Mouse (Mus musculus): ENCODE results near the gene Pex7.

DNA sequence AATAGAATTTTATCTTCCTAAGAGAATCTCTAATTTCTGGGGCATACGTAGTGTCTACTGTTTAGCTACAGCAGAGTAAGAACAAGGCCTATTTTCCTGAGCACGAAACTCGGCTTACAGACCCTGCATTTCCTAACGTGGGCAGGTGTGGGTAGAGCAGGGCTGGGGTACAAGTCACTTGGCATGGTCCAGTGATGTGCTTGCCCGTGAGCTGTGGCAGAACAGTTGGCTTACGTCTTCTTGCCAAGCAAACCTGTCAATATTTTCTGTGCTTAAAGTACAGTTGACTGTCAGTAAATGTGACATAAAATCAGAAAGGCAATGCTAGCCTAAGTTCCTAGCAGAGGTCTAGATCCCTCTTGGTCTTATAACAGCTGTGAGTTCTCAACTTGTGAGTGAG is 39.2 kb upstream of the Pex7 start:
- TF ChIP-seq CTCF (IDR thresholded peaks at IDR 0.05; ENCODE audit: control insufficient read depth, insufficient read depth, low read length) (no peak), POLR2A (IDR thresholded peaks at IDR 0.05; ENCODE audit: borderline replicate concordance, control insufficient read depth, low read depth, low read length) (no peak)

Measured in bone marrow, adult 2 months (tissue).